Mouse (Mus musculus): ENCODE data around the gene Lamp1. TPM values are rescaled to one million over a fixed set of nuclear protein-coding genes. Genes with fewer than 3 reads are reported as not detected.

Gene Lamp1
- polyA plus RNA-seq, 1 experiment: 265 TPM

DNA sequence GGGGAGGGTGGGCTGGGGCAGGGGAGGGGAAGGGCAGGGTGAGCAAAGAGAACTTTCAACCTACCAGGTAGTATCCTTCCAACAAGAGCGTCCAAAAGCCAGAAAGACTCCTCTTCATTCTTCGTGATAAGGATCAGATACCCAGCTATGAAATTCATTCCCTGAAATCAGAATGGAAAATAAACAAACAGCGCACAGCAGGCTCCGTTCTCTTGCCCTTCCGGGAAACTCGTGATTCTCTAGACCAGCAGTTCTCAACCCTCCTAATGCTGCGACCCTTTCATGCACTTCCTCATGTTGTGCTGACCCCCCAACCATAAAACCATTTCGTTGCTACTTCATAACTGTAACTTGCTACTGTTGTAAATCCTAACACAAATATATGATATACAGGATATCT lies 27.9 kb downstream of the Lamp1 start:
- TF ChIP-seq CTCF (IDR thresholded peaks at IDR 0.05; ENCODE audit: borderline replicate concordance, extremely low read depth, insufficient read depth, insufficient read length) (no peak), POLR2A (IDR thresholded peaks at IDR 0.05; ENCODE audit: borderline replicate concordance, extremely low read depth, insufficient read depth, insufficient read length, poor library complexity, severe bottlenecking) (no peak)
- DNase-seq (ENCODE audit: low read depth): no peak

GRCm38 (mm10) chr8:13187229-13187628 lies 28.3 kb downstream of the Lamp1 start:
- DNase-seq (ENCODE audit: low read depth): no peak
- TF ChIP-seq CTCF (IDR thresholded peaks at IDR 0.05; ENCODE audit: borderline replicate concordance, extremely low read depth, insufficient read depth, insufficient read length): no peak
- TF ChIP-seq POLR2A (IDR thresholded peaks at IDR 0.05; ENCODE audit: borderline replicate concordance, extremely low read depth, insufficient read depth, insufficient read length, poor library complexity, severe bottlenecking): no peak

DNA sequence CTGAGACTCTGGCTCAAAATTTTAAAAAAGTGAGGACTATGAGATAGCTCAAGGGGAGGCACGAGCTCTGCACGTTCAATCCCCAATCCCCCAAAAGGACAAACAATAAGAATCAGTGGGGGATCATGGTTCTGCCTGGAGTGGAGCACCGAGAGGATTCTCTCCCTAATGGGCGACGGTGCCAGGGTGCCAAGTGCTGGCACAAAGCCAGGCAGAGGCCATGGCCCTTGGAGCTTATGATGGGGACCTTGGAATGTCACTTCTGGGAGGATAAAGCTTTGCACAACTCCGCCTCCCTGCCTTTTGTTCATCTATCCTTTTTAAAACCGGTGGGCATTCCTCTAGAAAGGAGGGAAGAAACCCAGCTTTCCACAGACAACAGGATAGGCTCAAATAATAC lies 28.7 kb downstream of the Lamp1 start:
- DNase-seq (ENCODE audit: low read depth): no peak

DNA sequence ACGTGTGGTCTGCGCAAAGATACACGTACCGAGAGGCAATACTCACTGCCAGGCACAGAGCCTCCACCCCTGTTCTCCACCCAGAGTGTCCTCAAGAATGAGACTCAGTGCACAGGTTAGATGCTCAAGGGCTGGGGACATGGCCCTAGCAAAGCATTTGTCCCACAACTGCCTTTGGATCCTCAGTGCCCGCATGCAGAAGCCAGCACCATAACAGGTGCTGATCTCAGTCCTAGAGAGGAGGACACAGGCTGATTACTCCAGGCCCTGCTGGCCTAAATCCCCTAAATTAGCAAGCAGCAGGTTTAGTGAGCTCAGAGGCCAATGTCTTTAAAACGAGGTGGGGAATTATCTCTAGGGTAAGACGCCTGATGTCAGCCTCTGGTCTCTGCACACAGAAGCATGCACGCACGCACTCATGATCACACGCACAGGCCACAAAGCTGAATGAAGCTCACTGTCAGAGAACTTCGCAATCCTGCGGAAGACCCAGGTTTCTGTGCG lies 29.1 kb downstream of the Lamp1 start:
- no peak for TF ChIP-seq CTCF (IDR thresholded peaks at IDR 0.05; ENCODE audit: borderline replicate concordance, extremely low read depth, insufficient read depth, insufficient read length)
- TF ChIP-seq POLR2A (IDR thresholded peaks at IDR 0.05; ENCODE audit: borderline replicate concordance, extremely low read depth, insufficient read depth, insufficient read length, poor library complexity, severe bottlenecking): no peak
- DNase-seq (ENCODE audit: low read depth): no peak

More for the DNA sequence above, 28.7 kb downstream of the Lamp1 start:
- TF ChIP-seq CTCF (IDR thresholded peaks at IDR 0.05; ENCODE audit: borderline replicate concordance, extremely low read depth, insufficient read depth, insufficient read length): no peak
- TF ChIP-seq POLR2A (IDR thresholded peaks at IDR 0.05; ENCODE audit: borderline replicate concordance, extremely low read depth, insufficient read depth, insufficient read length, poor library complexity, severe bottlenecking): no peak

- no peak for DNase-seq (ENCODE audit: low read depth)
- TF ChIP-seq CTCF (IDR thresholded peaks at IDR 0.05; ENCODE audit: borderline replicate concordance, extremely low read depth, insufficient read depth, insufficient read length) (no peak), POLR2A (IDR thresholded peaks at IDR 0.05; ENCODE audit: borderline replicate concordance, extremely low read depth, insufficient read depth, insufficient read length, poor library complexity, severe bottlenecking) (no peak)
Observed at GRCm38 (mm10) chr8:13188857-13189256, 29.9 kb downstream of the Lamp1 start.

DNA sequence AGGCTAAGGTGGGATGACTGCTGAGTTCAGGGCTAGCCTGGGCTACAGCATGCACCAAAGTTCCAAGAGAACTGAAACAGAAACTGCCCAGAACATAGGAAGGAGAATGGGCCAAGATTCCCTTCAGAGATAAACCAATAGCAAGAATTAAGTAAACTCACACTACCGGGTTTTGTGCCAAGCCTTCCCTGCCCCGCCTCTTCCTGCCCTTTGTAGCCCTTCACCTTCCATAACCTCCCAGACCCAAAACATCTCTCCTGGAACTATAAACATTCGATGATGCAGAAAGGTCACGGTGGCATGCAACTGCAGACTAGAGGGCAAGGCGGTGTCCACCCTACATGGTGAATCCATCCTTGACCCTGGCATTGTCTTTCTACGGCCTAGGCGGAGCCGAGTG lies 31.3 kb downstream of the Lamp1 start:
- no peak for DNase-seq (ENCODE audit: low read depth)
- TF ChIP-seq POLR2A (IDR thresholded peaks at IDR 0.05; ENCODE audit: borderline replicate concordance, extremely low read depth, insufficient read depth, insufficient read length, poor library complexity, severe bottlenecking): no peak
- no peak for TF ChIP-seq CTCF (IDR thresholded peaks at IDR 0.05; ENCODE audit: borderline replicate concordance, extremely low read depth, insufficient read depth, insufficient read length)

DNA sequence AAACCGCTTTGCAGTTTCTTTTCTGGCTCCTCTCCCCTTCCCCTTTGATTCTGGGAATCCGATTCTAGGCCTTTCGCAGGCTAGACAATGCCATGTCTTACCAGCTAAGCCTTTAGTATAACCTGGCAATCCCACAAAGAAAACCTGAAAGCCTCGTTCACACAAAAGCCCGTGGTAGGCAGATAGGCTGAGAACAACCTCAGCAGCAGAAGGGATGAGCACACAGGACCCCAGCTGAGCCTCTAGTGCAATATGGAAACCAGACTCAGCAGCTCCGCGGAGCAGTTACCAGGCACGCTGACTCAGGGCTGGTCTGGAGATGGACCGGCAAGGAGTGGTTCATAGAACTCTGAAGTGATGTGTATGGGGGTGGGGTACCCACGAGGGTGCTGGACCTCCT lies 35.9 kb downstream of the Lamp1 start:
- peak; percentile 80 for DNase-seq (ENCODE audit: low read depth)
- TF ChIP-seq CTCF (IDR thresholded peaks at IDR 0.05; ENCODE audit: borderline replicate concordance, extremely low read depth, insufficient read depth, insufficient read length): no peak
- TF ChIP-seq POLR2A (IDR thresholded peaks at IDR 0.05; ENCODE audit: borderline replicate concordance, extremely low read depth, insufficient read depth, insufficient read length, poor library complexity, severe bottlenecking): no peak

DNA sequence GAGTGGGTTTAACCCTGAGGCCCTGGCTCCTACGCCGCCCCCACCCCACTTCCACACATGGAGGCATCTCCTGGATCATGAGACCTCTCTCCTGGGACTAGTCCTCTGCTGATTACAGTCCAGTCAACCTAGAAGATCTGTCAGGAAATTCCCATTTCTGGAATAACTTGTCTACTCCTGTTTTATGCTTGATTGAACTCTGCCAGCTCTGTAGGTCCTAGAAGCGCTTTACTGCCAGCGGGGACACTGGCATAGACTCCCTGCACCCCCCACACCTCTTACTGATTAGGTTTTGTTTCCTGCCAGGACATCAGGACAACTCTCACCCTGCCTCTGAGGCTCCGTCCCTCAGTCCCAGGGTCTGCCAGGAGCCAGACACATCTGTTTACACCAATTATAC lies 38.5 kb downstream of the Lamp1 start:
- DNase-seq (ENCODE audit: low read depth): no peak

DNA sequence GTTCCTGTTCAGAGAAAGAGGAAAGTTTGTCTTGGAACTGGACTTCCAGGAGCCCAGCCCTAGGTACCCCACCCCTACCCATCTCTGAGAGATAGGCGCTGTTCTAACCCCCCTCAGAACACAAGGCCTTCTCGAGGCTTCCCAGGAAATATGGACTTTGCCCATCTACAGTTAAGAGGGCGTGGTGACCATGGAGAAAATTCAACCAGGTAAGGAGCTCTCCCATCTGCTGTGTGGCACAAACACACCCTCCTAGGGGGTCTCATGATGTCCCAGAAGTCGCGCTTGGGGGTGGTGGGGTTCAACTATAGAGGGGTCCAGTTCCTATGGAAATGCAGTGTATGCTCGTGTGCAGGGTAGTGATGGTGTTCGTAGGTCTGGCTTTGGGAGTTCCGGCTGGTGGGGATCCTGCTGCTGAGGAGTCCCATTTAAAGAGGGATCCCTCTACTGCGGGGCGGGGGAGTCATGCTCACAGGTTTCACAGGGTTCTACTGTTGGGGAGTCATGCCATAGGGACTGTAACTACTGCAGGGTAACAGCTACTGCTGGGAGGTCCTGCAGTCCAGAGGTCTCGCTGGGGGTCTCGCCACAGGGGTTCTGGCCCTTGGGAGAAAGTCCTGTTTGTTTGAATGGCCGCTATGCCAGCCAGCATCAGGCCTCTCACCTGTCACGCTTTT lies 40.6 kb downstream of the Lamp1 start:
- DNase-seq (ENCODE audit: low read depth): no peak
- no peak for TF ChIP-seq POLR2A (IDR thresholded peaks at IDR 0.05; ENCODE audit: borderline replicate concordance, extremely low read depth, insufficient read depth, insufficient read length, poor library complexity, severe bottlenecking)
- no peak for TF ChIP-seq CTCF (IDR thresholded peaks at IDR 0.05; ENCODE audit: borderline replicate concordance, extremely low read depth, insufficient read depth, insufficient read length)

More for the DNA sequence above, 38.5 kb downstream of the Lamp1 start:
- TF ChIP-seq CTCF (IDR thresholded peaks at IDR 0.05; ENCODE audit: borderline replicate concordance, extremely low read depth, insufficient read depth, insufficient read length) (no peak), POLR2A (IDR thresholded peaks at IDR 0.05; ENCODE audit: borderline replicate concordance, extremely low read depth, insufficient read depth, insufficient read length, poor library complexity, severe bottlenecking) (no peak)

GRCm38 (mm10) chr8:13200301-13201012 lies 41.5 kb downstream of the Lamp1 start, which contains the start of gene Grtp1:
TSS of gene Grtp1 (minus strand) at chr8:13200620.
- DNase-seq (ENCODE audit: low read depth): peak; percentile 47
- TF ChIP-seq POLR2A (IDR thresholded peaks at IDR 0.05; ENCODE audit: borderline replicate concordance, extremely low read depth, insufficient read depth, insufficient read length, poor library complexity, severe bottlenecking) (0 out of 2 replicates have a peak, but pooled peaks have one; percentile 52), CTCF (IDR thresholded peaks at IDR 0.05; ENCODE audit: borderline replicate concordance, extremely low read depth, insufficient read depth, insufficient read length) (no peak)

GRCm38 (mm10) chr8:13201013-13201334 lies 42.0 kb downstream of the Lamp1 start:
- DNase-seq (ENCODE audit: low read depth): no peak
- TF ChIP-seq POLR2A (IDR thresholded peaks at IDR 0.05; ENCODE audit: borderline replicate concordance, extremely low read depth, insufficient read depth, insufficient read length, poor library complexity, severe bottlenecking): no peak
- no peak for TF ChIP-seq CTCF (IDR thresholded peaks at IDR 0.05; ENCODE audit: borderline replicate concordance, extremely low read depth, insufficient read depth, insufficient read length)
